Mouse (Mus musculus): ENCODE measurements around the gene Hsd17b12. TPM values are rescaled to one million over a fixed set of nuclear protein-coding genes. Genes with fewer than 3 reads are reported as not detected.

Hsd17b12 gene
- 124 and 129 TPM in 2 replicates for polyA plus RNA-seq (2015; fragmentation: Nextera tagmentation; extraction: Ambion mirVana)

DNA sequence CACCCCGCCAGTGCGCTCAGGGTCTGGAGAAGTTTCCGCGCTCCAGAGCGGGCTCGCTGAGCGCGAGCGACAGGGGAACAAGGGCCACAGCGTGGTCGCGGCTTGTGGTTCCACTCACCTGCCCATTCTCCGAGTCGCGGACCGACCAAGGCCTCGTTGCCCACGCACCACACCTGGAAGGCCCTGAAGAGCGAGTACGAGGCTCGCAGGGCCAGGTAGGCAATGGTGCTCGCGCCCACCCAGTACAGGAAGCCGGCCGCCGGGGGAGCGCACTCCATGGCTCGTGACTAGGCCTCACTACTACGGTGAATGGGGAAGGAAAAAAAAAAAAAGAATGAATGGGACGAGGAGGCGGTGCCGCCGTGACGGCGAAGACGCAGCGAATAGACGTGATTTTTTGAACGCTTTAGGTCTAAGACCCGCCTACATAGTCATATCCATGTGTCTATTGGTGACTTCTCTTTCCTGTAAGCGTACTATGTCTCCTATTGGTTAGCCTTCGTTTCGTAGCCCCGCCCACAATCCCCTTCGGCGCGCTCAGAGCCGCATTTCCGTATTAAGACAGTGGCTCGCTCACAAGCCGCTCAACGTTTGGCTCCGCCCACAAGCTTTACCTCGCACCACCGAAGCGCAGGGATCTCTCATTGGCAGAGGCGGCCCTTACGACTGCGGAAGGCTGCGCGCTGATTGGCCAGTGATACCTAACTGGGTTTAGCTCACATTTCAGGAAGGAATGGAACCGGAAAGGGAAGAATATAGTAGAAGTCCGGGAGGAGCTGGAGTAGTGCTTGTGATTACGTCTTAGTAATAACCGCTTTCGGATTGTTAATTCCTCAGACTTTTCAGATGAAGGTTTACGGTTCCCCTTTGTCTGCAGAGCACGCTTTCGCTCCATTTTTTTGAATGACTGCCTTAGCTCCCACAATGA, at the start of gene Hsd17b12:
Hsd17b12 (minus strand) TSS at position 373 of the 928 bp plus-strand sequence.
- DNase-seq (ENCODE audit: low spot score) (peak; percentile 99), ATAC-seq (ENCODE audit: low FRiP score, low TSS enrichment) (peak; percentile 99)
- Histone ChIP-seq H3K27me3 (ENCODE audit: control insufficient read depth, insufficient read depth, low read length) (no peaks in the 10 kb centered on the region), H3K36me3 (ENCODE audit: control insufficient read depth, insufficient read depth, low read length) (no peaks in the 10 kb centered on the region), H3K27ac (replicated peaks) (peak within 1 kb of the TSS; percentile 94), H3K4me3 (ENCODE audit: low read depth, low read length) (peak within 1 kb of the TSS; percentile 92), H3K9me3 (ENCODE audit: control insufficient read depth, low read length) (no peaks in the 10 kb centered on the region), H3K4me2 (replicated peaks; ENCODE audit: low read depth) (peak within 1 kb of the TSS; percentile 73), H3K9ac (ENCODE audit: low read length) (peak within 1 kb of the TSS; percentile 94), H3K4me1 (replicated peaks; ENCODE audit: control insufficient read depth, insufficient read depth) (no peaks in the 10 kb centered on the region)
- WGBS = under 1% methylated on average over 68 of the region's 69 CpGs
- TF ChIP-seq EP300 (optimal IDR thresholded peaks at IDR 0.05) = no peak
- TF ChIP-seq CTCF (IDR thresholded peaks at IDR 0.05; ENCODE audit: low read depth) = peak; percentile 13; the same call in 1 of the 2 replicates

DNA sequence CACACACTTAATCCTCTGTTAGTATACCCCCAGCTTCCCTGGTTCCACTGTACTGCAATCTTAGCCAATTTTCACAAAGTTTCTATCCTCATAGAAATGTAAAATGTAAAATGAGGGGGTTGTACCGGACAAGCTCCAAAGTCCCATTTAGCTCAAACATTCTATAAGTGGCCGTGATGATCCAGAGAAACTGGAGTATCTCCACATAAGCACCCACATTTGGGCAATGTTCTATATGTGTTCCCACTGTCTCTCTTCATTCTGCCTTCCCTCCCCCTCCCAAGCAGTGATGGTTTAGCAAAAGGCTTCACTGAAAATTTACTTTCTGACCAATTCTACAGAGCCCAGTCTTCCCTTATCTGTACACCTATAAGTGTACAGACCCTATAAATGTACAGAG, 27.1 kb upstream of the Hsd17b12 start:
- no peak overlapping the region for H3K9ac ChIP-seq (ENCODE audit: low read length)
- H3K4me1 ChIP-seq (replicated peaks; ENCODE audit: control insufficient read depth, insufficient read depth) = no peaks in the 10 kb centered on the region
- ATAC-seq (ENCODE audit: low FRiP score, low TSS enrichment) (no peak), DNase-seq (ENCODE audit: low spot score) (no peak)
- TF ChIP-seq EP300 (optimal IDR thresholded peaks at IDR 0.05) (no peak), CTCF (IDR thresholded peaks at IDR 0.05; ENCODE audit: low read depth) (no peak)
- H3K4me3 ChIP-seq (ENCODE audit: low read depth, low read length) = no peak overlapping the region
- no peak overlapping the region for H3K4me2 ChIP-seq (replicated peaks; ENCODE audit: low read depth)
- WGBS = 85% methylated on average over 2 of the region's 2 CpGs
- H3K27ac ChIP-seq (replicated peaks) = no peak overlapping the region
- peaks cover 3% of the 10 kb centered on the region; the same call in 1 of the 2 replicates for H3K27me3 ChIP-seq (ENCODE audit: control insufficient read depth, insufficient read depth, low read length)
- H3K9me3 ChIP-seq (ENCODE audit: control insufficient read depth, low read length) = no peaks in the 10 kb centered on the region
- H3K36me3 ChIP-seq (ENCODE audit: control insufficient read depth, insufficient read depth, low read length) = no peaks in the 10 kb centered on the region

DNA sequence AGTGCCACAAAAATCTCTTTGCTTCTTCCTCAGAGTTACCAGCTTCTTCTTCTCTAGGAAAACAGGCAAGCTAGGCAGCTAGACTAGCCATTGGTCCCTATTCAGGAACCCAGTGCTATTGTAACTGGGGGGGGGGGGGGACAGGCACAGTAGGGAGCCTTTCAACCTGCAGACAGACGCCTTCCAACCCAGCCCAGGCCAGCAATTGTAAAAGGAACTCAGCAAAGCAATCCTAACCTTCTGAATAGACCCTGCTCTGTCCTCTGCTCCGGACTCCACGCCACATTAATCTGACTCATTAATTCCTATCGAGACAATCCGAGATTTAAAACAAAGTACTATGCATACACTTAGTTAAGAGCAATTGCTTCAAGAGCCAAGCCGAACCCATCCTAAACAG, 26.4 kb upstream of the Hsd17b12 start:
- WGBS = 34% methylated on average over 6 of the region's 6 CpGs
- DNase-seq (ENCODE audit: low spot score) (no peak), ATAC-seq (ENCODE audit: low FRiP score, low TSS enrichment) (no peak)
- H3K36me3 ChIP-seq (ENCODE audit: control insufficient read depth, insufficient read depth, low read length) = no peaks in the 10 kb centered on the region
- H3K9ac ChIP-seq (ENCODE audit: low read length) = no peak overlapping the region
- H3K4me2 ChIP-seq (replicated peaks; ENCODE audit: low read depth) = no peak overlapping the region
- TF ChIP-seq CTCF (IDR thresholded peaks at IDR 0.05; ENCODE audit: low read depth) (no peak), EP300 (optimal IDR thresholded peaks at IDR 0.05) (no peak)
- no peaks in the 10 kb centered on the region for H3K4me1 ChIP-seq (replicated peaks; ENCODE audit: control insufficient read depth, insufficient read depth)
- no peak overlapping the region for H3K4me3 ChIP-seq (ENCODE audit: low read depth, low read length)
- H3K27ac ChIP-seq (replicated peaks) = no peak overlapping the region
- H3K27me3 ChIP-seq (ENCODE audit: control insufficient read depth, insufficient read depth, low read length) = peaks cover 3% of the 10 kb centered on the region; the same call in 1 of the 2 replicates
- H3K9me3 ChIP-seq (ENCODE audit: control insufficient read depth, low read length) = no peaks in the 10 kb centered on the region

DNA sequence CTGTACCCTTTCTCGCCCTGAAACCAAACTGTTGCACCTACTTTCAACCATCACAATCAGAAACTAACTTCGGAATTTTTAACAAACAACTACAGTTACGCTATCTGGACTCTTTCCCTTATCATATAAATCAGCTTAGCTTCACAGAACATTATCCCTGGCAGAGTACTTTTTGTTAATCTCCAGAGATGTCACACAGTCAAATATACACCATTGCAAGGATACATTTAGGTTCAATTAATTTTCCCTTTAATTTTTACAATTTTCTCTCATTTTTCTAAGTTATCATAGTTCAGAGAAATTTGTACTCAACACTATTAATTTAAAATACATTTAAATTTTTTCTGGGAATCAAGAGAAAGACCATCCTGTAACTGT, 21.3 kb upstream of the Hsd17b12 start:
- ATAC-seq (ENCODE audit: low FRiP score, low TSS enrichment) (no peak), DNase-seq (ENCODE audit: low spot score) (no peak)
- H3K4me2 ChIP-seq (replicated peaks; ENCODE audit: low read depth) = no peak overlapping the region
- peaks cover 3% of the 10 kb centered on the region; the same call in 1 of the 2 replicates for H3K27me3 ChIP-seq (ENCODE audit: control insufficient read depth, insufficient read depth, low read length)
- peak overlapping the region; percentile 98 for H3K4me3 ChIP-seq (ENCODE audit: low read depth, low read length)
- no peak overlapping the region for H3K27ac ChIP-seq (replicated peaks)
- 0% methylated on average over 3 of the region's 3 CpGs for WGBS
- peaks cover 3% of the 10 kb centered on the region; the same call in 1 of the 2 replicates for H3K4me1 ChIP-seq (replicated peaks; ENCODE audit: control insufficient read depth, insufficient read depth)
- no peak overlapping the region for H3K9ac ChIP-seq (ENCODE audit: low read length)
- no peak for TF ChIP-seq EP300 (optimal IDR thresholded peaks at IDR 0.05)
- TF ChIP-seq CTCF (IDR thresholded peaks at IDR 0.05; ENCODE audit: low read depth) = no peak
- H3K9me3 ChIP-seq (ENCODE audit: control insufficient read depth, low read length) = no peaks in the 10 kb centered on the region
- no peaks in the 10 kb centered on the region for H3K36me3 ChIP-seq (ENCODE audit: control insufficient read depth, insufficient read depth, low read length)

DNA sequence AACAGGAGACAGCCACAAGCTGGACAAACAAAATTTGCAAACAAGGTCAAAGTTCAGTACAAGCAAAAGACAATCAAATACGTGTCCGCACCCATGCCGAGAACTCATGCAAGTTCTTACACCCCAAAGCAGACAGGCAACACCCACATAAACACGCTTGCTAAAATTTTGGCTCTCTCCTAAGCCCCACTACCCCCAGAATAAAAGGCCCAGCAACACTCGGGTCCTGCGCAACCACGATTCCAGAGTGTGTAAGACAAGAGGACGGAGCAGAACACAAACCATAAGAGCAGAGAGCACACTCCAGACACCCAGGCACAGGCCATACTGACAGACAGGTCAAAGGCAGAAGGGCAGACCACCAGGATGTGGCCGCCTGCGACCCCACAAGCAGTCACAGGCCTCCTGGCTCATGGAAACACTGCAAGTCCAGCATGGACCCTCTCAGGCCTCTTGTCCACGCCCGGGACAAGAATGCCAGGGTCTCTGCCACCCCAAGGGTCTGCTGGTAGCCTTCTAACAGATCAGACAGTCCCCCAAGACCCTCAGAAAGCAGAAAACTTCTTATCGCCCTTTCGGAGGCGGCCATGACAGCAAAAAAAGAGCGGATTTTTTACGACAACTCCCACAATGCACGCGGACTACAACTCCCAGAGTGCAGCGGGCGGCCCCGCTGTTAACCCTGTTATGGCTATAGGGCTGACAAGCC, 20.7 kb upstream of the Hsd17b12 start:
- no peak for TF ChIP-seq EP300 (optimal IDR thresholded peaks at IDR 0.05)
- Histone ChIP-seq H3K9me3 (ENCODE audit: control insufficient read depth, low read length) (no peaks in the 10 kb centered on the region), H3K27me3 (ENCODE audit: control insufficient read depth, insufficient read depth, low read length) (peaks cover 3% of the 10 kb centered on the region; the same call in 1 of the 2 replicates), H3K36me3 (ENCODE audit: control insufficient read depth, insufficient read depth, low read length) (no peaks in the 10 kb centered on the region), H3K4me3 (ENCODE audit: low read depth, low read length) (peak overlapping the region; percentile 98), H3K4me1 (replicated peaks; ENCODE audit: control insufficient read depth, insufficient read depth) (peaks cover 3% of the 10 kb centered on the region; the same call in 1 of the 2 replicates), H3K9ac (ENCODE audit: low read length) (peak overlapping the region; percentile 95), H3K27ac (replicated peaks) (peak overlapping the region; percentile 73), H3K4me2 (replicated peaks; ENCODE audit: low read depth) (peak overlapping the region; percentile 55)
- DNase-seq (ENCODE audit: low spot score) = peak; percentile 87
- peak; percentile 97 for ATAC-seq (ENCODE audit: low FRiP score, low TSS enrichment)
- WGBS = 1% methylated on average over 22 of the region's 22 CpGs
